Mouse (Mus musculus): ENCODE results near the gene Cdh5. TPM values are rescaled to one million over a fixed set of nuclear protein-coding genes. Genes with fewer than 3 reads are reported as not detected.

The Cdh5 gene
- total RNA-seq, 2 experiments from 2014 or later, result 8.5 to 10.3 TPM

- DNase-seq (ENCODE audit: extremely low spot score in 1 of 2, low spot score in 1 of 2), result no peak
Observed at GRCm38 (mm10) chr8:104131414-104131975, 30.1 kb downstream of the Cdh5 start.

DNA sequence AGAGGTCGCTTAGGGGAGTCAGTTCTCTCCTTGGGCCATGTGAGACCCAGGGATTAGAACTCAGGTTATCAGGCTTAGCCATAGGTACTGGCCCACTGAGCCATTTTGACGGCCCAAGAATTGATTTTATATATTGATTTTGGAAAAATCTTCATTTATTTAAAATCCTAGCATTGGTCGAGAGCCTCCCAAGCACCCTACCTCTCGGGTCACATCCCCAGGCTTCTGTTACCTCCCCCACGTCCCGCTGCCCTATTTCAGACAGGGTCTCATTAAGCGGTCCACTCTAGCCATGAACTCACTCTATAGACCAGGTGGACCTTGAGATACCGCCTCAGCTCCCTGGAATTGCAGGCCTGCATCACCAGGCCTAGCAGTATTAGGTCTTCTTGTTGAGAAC is 33.1 kb downstream of the Cdh5 start:
- no peak for DNase-seq (ENCODE audit: extremely low spot score in 1 of 2, low spot score in 1 of 2)

DNA sequence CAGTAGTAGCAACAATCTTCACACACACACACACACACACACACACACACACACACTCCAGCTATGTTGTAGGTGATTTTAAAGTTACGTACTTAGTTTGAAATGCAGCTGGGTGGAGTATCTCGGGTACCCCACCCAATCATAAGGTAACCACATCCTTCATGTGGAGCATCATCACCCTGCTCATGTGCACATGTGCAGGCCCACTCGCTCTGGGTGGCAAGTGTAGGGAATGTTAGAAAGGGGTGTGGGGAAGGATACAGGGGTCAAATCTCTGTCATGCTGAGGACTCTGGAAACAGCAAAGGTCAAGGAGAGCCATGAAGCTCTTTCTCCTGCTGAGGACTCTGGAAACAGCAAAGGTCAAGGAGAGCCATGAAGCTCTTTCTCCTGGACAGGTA is 34.9 kb downstream of the Cdh5 start:
- DNase-seq (ENCODE audit: extremely low spot score in 1 of 2, low spot score in 1 of 2), result no peak

GRCm38 (mm10) chr8:104137636-104138035 is 36.2 kb downstream of the Cdh5 start:
- no peak for DNase-seq (ENCODE audit: extremely low spot score in 1 of 2, low spot score in 1 of 2)

DNA sequence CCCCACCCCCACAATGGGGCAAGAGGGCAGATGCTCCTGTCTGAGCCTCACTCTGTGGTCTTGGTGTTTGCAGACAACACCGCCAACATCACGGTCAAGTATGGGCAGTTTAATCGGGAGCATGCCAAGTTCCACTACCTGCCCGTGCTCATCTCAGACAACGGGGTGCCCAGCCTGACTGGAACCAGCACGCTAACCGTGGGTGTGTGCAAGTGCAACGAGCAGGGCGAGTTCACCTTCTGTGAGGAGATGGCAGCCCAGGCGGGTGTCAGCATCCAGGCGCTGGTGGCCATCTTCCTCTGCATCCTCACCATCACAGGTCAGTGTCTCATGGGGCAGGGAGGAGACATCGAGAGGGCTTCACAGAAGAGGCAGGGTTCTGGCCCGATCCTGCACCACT is 39.2 kb downstream of the Cdh5 start:
- no peak for DNase-seq (ENCODE audit: extremely low spot score in 1 of 2, low spot score in 1 of 2)

- no peak for DNase-seq (ENCODE audit: extremely low spot score in 1 of 2, low spot score in 1 of 2)
Observed at GRCm38 (mm10) chr8:104142415-104142814, 41.0 kb downstream of the Cdh5 start.

- no peak for DNase-seq (ENCODE audit: extremely low spot score in 1 of 2, low spot score in 1 of 2)
Observed at GRCm38 (mm10) chr8:104143379-104143778, 42.0 kb downstream of the Cdh5 start.

GRCm38 (mm10) chr8:104144434-104145216 is 43.2 kb downstream of the Cdh5 start:
- DNase-seq (ENCODE audit: extremely low spot score in 1 of 2, low spot score in 1 of 2), result peak in 1 of 2 experiments; percentile 10

DNA sequence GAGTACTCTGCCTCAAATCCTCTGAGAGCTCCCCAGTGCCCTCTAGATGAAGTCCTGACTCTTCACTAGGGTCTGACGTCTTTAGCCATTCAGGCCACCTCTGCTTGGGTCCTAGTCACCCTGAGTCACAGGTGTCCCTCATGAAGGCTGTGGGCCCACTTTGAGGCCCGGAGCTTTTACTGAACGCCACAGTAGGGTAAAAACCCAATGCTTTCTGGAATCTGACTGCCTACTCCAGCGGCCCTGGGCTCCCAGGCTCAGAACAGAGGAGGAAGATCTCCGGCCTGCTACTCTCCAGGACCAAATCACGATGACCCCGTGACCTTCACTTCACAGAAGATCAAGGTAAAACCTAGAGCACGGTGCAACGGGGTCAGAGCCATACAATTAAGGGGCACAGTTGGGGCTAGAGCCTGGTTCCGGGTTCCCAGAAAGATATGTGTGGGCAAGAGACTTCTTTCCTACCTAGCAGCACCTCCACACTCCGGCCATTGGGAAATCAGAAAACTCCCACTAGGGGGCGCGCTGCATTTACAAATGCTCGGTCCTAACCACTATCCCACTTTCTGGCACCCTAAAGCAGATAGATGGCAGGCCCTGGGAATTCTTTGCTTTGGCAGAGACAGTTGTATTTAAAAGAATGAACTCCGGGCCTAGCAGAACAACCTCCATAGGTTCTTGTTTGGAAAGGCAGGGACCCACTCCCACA is 44.7 kb downstream of the Cdh5 start:
- DNase-seq (ENCODE audit: extremely low spot score in 1 of 2, low spot score in 1 of 2), result peak; percentile 91 to 96

GRCm38 (mm10) chr8:104146717-104147494 is 45.5 kb downstream of the Cdh5 start:
- no peak for DNase-seq (ENCODE audit: extremely low spot score in 1 of 2, low spot score in 1 of 2)

- DNase-seq (ENCODE audit: extremely low spot score in 1 of 2, low spot score in 1 of 2), result no peak
Observed at GRCm38 (mm10) chr8:104147947-104148346, 46.5 kb downstream of the Cdh5 start.

GRCm38 (mm10) chr8:104160731-104161130 is 59.3 kb downstream of the Cdh5 start:
- no peak for DNase-seq (ENCODE audit: extremely low spot score in 1 of 2, low spot score in 1 of 2)

GRCm38 (mm10) chr8:104169461-104169860 is 68.0 kb downstream of the Cdh5 start:
- DNase-seq (ENCODE audit: extremely low spot score in 1 of 2, low spot score in 1 of 2), result no peak

GRCm38 (mm10) chr8:104170118-104171049 is 69.0 kb downstream of the Cdh5 start, which contains the start of gene Bean1:
TSS of gene Bean1 (plus strand) at chr8:104170442.
- DNase-seq (ENCODE audit: extremely low spot score in 1 of 2, low spot score in 1 of 2), result peak; percentile 35 to 42

DNA sequence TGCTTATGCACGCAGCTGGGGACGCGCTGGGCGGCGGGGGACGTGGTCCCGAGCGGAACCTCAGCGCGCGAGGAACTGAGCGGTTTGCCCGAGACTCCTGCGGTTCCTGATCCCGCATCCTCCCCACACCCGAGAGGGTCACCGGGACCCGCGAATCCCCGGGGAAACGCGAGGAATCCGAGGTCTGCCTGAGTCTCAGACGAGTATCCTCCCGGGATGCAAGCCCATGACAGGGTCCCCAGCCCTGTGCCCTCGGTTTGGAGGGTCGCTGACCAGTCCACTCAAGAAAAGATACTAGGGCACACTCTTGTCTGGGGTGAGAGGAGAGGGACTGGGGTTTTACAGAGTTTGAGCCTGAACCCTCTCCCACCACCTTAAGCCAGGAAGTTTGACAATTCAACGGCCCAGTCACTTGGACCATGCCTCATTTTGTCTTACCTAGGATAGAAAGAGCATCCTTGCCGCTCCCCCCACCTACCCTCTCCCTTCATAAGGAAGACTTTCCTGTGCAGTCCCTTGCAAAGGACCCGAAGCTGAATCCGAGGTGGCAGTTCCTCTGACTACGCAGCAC is 69.7 kb downstream of the Cdh5 start:
- DNase-seq (ENCODE audit: extremely low spot score in 1 of 2, low spot score in 1 of 2), result no peak

DNA sequence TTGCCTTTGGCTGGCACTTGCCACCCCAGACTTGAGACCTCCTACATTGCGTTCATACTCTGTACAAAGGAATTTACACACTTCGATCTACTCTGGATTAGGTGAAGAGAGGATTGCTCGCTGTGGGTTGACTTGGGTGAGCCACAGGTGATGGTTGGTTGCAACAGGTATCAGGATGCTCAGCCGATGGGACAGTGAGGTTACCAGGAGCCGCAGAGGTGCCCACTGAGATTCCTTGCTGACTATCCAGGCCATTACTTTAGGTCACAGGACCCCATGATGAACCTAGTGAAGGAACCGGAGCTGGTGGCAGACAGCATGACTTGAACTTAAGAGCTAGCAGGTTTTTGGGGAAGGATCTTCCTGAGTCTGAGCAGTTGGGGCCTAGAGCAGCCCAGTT is 71.0 kb downstream of the Cdh5 start:
- DNase-seq (ENCODE audit: extremely low spot score in 1 of 2, low spot score in 1 of 2), result no peak

DNA sequence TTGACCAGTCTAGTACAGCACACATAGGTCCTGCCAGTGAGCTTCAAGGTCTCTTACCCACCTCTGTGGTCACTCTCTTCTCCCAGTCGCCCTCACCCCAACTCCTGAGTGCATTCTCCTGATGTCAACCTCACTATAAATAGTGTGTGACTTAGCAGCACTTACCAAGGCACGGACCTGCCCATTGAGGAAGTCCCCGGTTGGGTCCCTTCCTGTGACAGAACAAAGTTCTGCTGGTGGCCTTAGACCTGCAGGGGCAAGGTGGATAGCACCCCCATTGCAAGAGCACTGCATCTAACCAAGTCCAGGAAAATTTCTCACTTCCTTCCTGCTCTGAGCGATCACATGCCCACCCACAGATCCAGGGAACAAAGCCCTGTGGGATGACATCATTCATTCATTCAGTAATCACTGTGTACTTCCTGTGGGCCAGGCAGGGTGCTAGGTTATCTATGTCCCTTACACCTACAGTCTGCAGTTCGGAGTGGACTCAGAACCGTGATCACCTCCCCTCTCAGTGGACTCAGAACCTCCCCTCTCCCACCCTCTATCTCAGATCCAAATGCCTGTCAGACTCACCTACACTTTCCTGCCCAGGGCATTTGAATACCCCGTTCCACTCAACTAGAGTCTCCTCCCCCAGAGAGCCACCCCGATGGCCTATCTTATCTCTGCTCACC is 74.6 kb downstream of the Cdh5 start:
- no peak for DNase-seq (ENCODE audit: extremely low spot score in 1 of 2, low spot score in 1 of 2)

DNA sequence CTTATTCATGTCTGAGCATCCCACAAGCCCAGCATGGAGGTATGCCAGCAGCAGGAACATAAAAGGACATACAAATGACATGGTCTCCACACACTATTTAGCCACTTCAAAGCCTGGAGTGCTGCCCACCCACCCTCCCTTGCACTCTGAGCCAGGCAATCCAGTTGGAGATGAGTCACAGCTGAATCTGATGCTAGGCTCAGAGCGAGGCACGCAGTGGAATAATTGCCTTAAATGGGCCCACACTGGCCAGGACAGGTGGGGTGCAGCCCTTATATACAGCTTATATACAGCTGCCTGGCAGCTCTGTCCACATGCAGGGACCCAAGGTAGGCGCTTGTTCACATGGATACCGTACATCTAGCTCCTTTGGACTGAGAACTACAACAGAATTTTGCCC is 75.6 kb downstream of the Cdh5 start:
- no peak for DNase-seq (ENCODE audit: extremely low spot score in 1 of 2, low spot score in 1 of 2)

- no peak for DNase-seq (ENCODE audit: extremely low spot score in 1 of 2, low spot score in 1 of 2)
Observed at GRCm38 (mm10) chr8:104184905-104185304, 83.5 kb downstream of the Cdh5 start.

Data from layer of hippocampus, postnatal 25 days (tissue).